Mouse (Mus musculus): ENCODE data around the gene Wdr92.

- TF ChIP-seq POLR2A (IDR thresholded peaks at IDR 0.05; ENCODE audit: extremely low read depth, insufficient read depth, low read length) (no peak), CTCF (IDR thresholded peaks at IDR 0.05; ENCODE audit: low read depth, low read length) (no peak)
Observed at GRCm38 (mm10) chr11:17172300-17172699, 9.6 kb upstream of the Wdr92 start.

Data from liver, adult 2 months (tissue).